ENCODE assay signal across 14 mouse cellular contexts in the genomic region with DNA sequence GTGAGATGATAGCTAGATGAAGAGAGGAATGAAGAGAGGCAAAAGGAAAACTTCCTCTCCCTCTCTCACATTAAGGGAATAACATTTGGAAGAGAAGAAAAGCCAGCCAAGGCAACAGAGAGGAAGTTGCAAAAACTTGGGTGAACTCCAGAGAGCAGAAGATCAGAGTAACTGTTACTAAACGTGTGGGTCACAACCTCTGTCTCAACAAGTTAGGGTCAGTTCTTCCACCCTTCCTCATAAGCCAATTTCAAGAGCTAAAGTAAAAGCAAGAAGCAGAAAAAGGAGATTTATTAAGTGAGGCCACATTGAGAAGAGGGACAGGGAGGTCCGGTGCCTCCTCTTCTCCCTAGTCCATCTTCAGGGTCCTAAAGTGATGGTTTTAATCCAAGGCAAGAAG. TPM values are rescaled to one million over a fixed set of nuclear protein-coding genes. Genes with fewer than 3 reads are reported as not detected.
"Had no signal": no experiment of that assay in that cellular context is flagged by ENCODE, and none has a peak within 500 bp of the region (broad histone marks: within the 10 kb centered on the region; RNA-seq: fewer than 3 reads in every experiment).

No protein-coding gene starts in this region.

- ATAC-seq: hindbrain, postnatal 0 days; midbrain, embryonic 15.5 days had no signal

- H3K4me2 ChIP-seq: kidney, embryonic 15.5 days; limb, embryonic 15.5 days; midbrain, embryonic 11.5 days; midbrain, embryonic 15.5 days; neural tube, embryonic 13.5 days had no signal

- H3K27me3 ChIP-seq: kidney, embryonic 15.5 days; limb, embryonic 15.5 days; midbrain, embryonic 15.5 days; neural tube, embryonic 13.5 days had no signal

- H3K4me1 ChIP-seq: kidney, embryonic 15.5 days; limb, embryonic 15.5 days; midbrain, embryonic 15.5 days; neural tube, embryonic 13.5 days had no signal

- H3K36me3 ChIP-seq: kidney, embryonic 15.5 days; limb, embryonic 15.5 days; midbrain, embryonic 15.5 days; neural tube, embryonic 13.5 days had no signal

- H3K9me3 ChIP-seq: kidney, embryonic 15.5 days; limb, embryonic 15.5 days; midbrain, embryonic 15.5 days; neural tube, embryonic 13.5 days had no signal

- H3K4me3 ChIP-seq: kidney, embryonic 15.5 days; limb, embryonic 15.5 days; midbrain, embryonic 15.5 days; neural tube, embryonic 13.5 days had no signal

- DNase-seq: kidney, adult 18-20 months; layer of hippocampus, adult 9-11 months; layer of hippocampus, postnatal 36 days; retina, postnatal 1 day; right cerebral cortex, postnatal 4 days had no signal

- H3K9ac ChIP-seq: kidney, embryonic 15.5 days; limb, embryonic 15.5 days; liver, embryonic 14.5 days; midbrain, embryonic 15.5 days; neural tube, embryonic 13.5 days had no signal

- H3K27ac ChIP-seq: hindbrain, postnatal 0 days; kidney, embryonic 15.5 days; limb, embryonic 15.5 days; liver, embryonic 14.5 days; midbrain, embryonic 15.5 days; neural tube, embryonic 13.5 days had no signal

RNA-seq across cellular contexts. Expression of gene Timd4, which starts 19.7 kb away (rescaled TPM):
- total RNA-seq: hindbrain, postnatal 0 days; layer of hippocampus, adult 18-20 months; layer of hippocampus, postnatal 36 days; left cerebral cortex, postnatal 25 days had no signal
